Mouse (Mus musculus): ENCODE measurements around the gene Plekho1.
"Not testable (repeated sequence)": the region's sequence is repeated elsewhere in the genome, so short reads cannot be mapped to it uniquely, and the experiment has no call there.

Gene Plekho1

DNA sequence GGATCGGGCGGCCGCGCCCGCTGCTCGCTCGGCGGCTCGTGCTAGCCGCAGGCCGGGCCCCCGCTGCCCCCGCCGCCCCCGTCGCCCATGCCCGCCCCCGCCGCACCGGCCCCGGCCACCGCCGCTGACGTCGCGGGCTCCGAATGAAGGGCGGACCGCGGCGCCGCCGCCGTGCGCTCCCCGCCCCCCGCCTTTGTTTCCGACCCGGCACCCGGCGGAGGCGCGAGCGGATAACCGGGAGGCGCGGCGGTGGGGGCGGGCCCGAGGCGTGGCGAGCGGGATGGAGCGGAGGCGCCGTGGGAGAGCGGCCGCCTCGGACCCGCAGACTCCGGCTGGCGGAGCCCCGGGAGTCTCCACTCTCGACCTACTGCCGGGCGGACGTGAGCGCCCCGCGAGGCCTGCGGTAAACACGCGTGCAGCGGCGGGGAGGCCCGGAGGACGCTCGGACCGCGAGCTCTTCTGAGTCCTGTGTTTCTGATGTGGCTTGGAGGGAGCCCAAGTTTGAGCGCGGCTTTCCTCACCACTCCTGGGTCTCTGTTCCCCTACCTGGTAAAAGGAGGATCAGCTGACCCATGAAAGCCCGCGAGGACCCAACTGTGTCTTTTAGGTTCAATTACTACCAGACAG lies at the start of gene Plekho1:
Gene Plekho1 (minus strand): TSS at position 200 of the 627 bp plus-strand sequence.
- peak; percentile 65 for DNase-seq (ENCODE audit: low read depth, low spot score)
- Histone ChIP-seq H3K27me3 (ENCODE audit: control insufficient read depth, insufficient read depth, low read length, poor library complexity, severe bottlenecking) (no peaks in the 10 kb centered on the region), H3K36me3 (ENCODE audit: control insufficient read depth, insufficient read depth, low read length, poor library complexity, severe bottlenecking) (peaks cover 9% of the 10 kb centered on the region)

DNA sequence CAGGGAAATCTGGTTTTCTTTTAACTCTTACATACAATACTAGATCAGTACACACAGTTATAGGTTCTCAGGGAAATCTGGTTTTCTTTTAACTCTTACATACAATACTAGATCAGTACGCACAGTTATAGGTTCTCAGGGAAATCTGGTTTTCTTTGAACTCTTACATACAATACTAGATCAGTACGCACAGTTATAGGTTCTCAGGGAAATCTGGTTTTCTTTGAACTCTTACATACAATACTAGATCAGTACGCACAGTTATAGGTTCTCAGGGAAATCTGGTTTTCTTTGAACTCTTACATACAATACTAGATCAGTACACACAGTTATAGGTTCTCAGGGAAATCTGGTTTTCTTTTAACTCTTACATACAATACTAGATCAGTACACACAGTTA lies 48.8 kb upstream of the Plekho1 start:
- DNase-seq (ENCODE audit: low read depth, low spot score); H3K36me3 ChIP-seq (ENCODE audit: control insufficient read depth, insufficient read depth, low read length, poor library complexity, severe bottlenecking); H3K27me3 ChIP-seq (ENCODE audit: control insufficient read depth, insufficient read depth, low read length, poor library complexity, severe bottlenecking): not testable (repeated sequence)

DNA sequence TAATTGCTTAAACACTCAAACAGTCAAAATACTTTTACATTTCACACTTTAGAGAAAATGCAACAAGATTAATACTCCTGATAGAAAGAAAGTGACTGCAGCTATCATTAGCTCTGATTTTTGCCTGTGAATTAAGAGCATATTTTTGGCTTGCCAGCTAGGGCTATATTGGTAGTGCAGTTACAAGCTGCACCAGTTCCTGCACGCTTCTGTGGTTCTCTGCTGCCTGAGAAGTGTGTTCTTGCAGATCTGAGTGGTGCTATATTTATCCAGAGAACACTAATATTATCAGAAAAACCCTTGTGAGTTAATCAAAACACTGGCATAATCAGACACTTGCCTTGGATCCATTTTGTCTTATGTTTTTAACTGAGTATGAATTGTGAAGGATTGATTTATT lies 47.3 kb upstream of the Plekho1 start:
- Histone ChIP-seq H3K36me3 (ENCODE audit: control insufficient read depth, insufficient read depth, low read length, poor library complexity, severe bottlenecking) (0 out of 2 replicates have a peak, but pooled peaks cover 3% of the 10 kb centered on the region), H3K27me3 (ENCODE audit: control insufficient read depth, insufficient read depth, low read length, poor library complexity, severe bottlenecking) (no peaks in the 10 kb centered on the region)
- DNase-seq (ENCODE audit: low read depth, low spot score) = no peak

GRCm38 (mm10) chr3:96041079-96041478 lies 45.3 kb upstream of the Plekho1 start:
- DNase-seq (ENCODE audit: low read depth, low spot score) = no peak
- Histone ChIP-seq H3K27me3 (ENCODE audit: control insufficient read depth, insufficient read depth, low read length, poor library complexity, severe bottlenecking) (no peaks in the 10 kb centered on the region), H3K36me3 (ENCODE audit: control insufficient read depth, insufficient read depth, low read length, poor library complexity, severe bottlenecking) (0 out of 2 replicates have a peak, but pooled peaks cover 3% of the 10 kb centered on the region)

DNA sequence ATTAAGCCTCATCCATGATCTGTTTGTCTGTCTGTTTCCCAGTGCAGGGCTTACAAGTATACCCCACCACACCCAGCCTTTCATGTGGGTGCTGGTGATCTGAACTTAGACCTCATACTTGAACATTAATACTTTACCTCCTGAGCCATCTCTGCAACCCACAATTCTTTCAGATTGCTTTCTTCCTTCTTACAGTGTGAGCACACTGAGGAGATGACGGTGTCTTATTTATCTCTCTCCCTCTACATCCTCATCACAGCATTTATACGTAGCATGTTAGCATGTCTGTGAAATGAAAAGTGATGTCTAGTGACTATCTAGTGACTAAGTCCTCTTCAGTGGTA lies 44.8 kb upstream of the Plekho1 start:
- no peak for DNase-seq (ENCODE audit: low read depth, low spot score)
- Histone ChIP-seq H3K27me3 (ENCODE audit: control insufficient read depth, insufficient read depth, low read length, poor library complexity, severe bottlenecking) (no peaks in the 10 kb centered on the region), H3K36me3 (ENCODE audit: control insufficient read depth, insufficient read depth, low read length, poor library complexity, severe bottlenecking) (0 out of 2 replicates have a peak, but pooled peaks cover 3% of the 10 kb centered on the region)

DNA sequence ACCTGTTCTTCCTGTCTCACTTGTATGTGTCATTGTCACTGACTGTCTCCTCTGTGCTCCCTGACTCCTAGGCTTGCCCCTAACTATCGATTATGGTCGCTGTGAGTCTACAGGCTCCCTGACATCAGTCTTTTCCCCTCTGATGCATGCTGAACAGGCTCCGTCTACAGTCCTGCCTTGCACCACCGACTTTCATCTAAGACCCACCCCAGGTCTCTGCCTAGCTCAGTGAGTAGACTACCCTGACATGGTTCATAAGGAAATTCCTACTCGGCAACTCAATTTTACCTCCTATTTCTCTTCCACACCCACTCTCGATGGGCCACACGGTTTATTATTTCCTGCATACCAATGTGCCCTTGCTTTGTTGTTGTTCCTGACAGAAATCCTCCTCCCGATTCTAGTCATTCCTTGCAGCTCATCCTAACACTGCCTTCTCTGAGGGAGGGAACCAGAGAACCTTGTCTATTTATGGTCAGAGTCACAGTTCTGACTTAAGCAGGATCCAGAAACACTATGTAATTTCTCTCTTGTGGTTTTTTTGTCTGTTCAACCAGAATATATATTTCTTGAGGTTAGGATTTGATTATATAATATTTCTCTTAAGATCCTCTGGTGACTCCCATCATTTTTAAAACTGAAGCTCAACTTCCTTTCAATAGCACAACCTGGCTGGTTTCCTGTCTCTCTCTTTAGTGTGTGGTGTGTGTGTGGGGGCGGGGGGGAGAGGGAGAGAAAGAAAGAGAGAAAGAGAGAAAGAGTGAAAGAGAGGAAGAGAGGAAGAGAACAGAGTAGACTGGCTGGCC lies 44.3 kb upstream of the Plekho1 start:
- DNase-seq (ENCODE audit: low read depth, low spot score) = no peak
- Histone ChIP-seq H3K36me3 (ENCODE audit: control insufficient read depth, insufficient read depth, low read length, poor library complexity, severe bottlenecking) (0 out of 2 replicates have a peak, but pooled peaks cover 3% of the 10 kb centered on the region), H3K27me3 (ENCODE audit: control insufficient read depth, insufficient read depth, low read length, poor library complexity, severe bottlenecking) (no peaks in the 10 kb centered on the region)

DNA sequence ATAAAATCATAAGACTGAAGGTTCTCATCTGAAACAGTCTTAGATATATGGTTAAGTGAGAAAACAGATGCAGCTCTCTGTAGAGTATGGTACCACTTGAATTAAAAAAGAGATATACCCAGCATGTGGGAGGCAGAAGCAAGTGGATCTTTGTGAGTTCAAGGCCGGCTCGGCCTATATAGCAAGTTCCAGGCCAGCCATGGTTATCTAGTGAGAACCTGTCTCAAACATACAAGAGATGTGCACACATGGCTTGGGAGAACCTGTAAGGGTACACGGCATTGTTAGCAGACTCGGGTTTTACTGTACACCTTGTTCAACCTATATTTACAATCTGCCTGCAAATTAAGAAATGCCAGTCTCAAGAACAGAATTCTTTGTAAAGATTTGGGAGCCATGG lies 43.0 kb upstream of the Plekho1 start:
- no peak for DNase-seq (ENCODE audit: low read depth, low spot score)
- Histone ChIP-seq H3K27me3 (ENCODE audit: control insufficient read depth, insufficient read depth, low read length, poor library complexity, severe bottlenecking) (no peaks in the 10 kb centered on the region), H3K36me3 (ENCODE audit: control insufficient read depth, insufficient read depth, low read length, poor library complexity, severe bottlenecking) (0 out of 2 replicates have a peak, but pooled peaks cover 3% of the 10 kb centered on the region)

DNA sequence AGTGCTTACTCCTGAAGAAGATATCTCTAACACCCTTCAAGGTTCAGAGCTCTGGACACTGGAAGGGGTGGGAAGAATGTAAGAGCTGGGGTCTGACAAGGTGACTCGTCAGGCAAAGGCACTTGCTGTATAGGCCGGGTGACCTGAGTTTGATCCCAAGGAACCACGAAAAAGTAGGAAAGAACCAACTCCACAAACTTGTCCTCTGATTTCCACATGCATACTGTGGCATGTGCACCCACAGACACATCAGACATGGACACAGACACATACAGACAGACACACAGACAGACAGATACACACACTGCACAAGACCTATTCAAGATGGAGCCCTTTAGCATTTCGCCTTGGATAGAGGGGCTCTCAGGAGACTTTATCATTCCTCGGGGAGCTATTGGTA lies 42.4 kb upstream of the Plekho1 start:
- H3K36me3 ChIP-seq (ENCODE audit: control insufficient read depth, insufficient read depth, low read length, poor library complexity, severe bottlenecking) = 0 out of 2 replicates have a peak, but pooled peaks cover 3% of the 10 kb centered on the region
- DNase-seq (ENCODE audit: low read depth, low spot score) = no peak
- H3K27me3 ChIP-seq (ENCODE audit: control insufficient read depth, insufficient read depth, low read length, poor library complexity, severe bottlenecking) = no peaks in the 10 kb centered on the region

- DNase-seq (ENCODE audit: low read depth, low spot score) = no peak
- Histone ChIP-seq H3K27me3 (ENCODE audit: control insufficient read depth, insufficient read depth, low read length, poor library complexity, severe bottlenecking) (no peaks in the 10 kb centered on the region), H3K36me3 (ENCODE audit: control insufficient read depth, insufficient read depth, low read length, poor library complexity, severe bottlenecking) (0 out of 2 replicates have a peak, but pooled peaks cover 3% of the 10 kb centered on the region)
Observed at GRCm38 (mm10) chr3:96036796-96037195, 41.0 kb upstream of the Plekho1 start.

DNA sequence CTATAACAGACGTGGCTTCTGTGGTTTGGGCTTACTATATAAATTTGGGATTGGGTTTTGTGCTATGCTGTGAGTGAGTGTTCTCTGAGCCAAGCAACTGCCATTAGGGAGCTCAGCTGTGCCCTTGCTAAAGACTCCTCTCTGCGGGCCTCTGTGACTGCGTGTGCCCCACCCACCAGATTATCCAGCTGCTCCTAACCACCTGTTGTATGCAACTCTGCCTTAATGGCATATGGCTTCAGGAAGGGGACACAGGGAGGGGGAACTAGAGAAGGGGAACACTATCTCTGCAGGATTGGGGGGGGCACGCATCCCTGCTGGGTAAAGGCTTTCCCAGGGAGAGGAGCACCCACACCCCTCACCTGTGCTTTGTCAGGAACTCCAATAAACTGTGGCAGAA lies 37.2 kb upstream of the Plekho1 start:
- DNase-seq (ENCODE audit: low read depth, low spot score) = no peak
- Histone ChIP-seq H3K27me3 (ENCODE audit: control insufficient read depth, insufficient read depth, low read length, poor library complexity, severe bottlenecking) (no peaks in the 10 kb centered on the region), H3K36me3 (ENCODE audit: control insufficient read depth, insufficient read depth, low read length, poor library complexity, severe bottlenecking) (no peaks in the 10 kb centered on the region)

DNA sequence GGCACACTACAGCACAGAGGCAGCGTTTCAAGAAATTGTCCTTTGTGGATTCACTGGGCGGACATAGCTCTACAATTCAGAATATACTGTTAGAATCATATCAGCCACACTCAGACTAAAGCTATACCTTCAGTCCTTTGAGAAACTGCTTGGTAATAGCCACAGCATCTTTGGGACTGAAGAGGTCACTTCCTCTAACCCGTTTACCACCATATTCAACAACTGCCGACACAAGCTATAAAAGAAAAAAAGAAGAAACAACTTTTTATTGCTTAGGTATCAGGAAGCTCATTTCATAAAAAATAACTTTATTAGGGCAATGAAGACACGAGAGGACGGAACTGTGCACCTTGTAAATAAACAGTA lies 36.8 kb upstream of the Plekho1 start:
- no peak for DNase-seq (ENCODE audit: low read depth, low spot score)
- H3K27me3 ChIP-seq (ENCODE audit: control insufficient read depth, insufficient read depth, low read length, poor library complexity, severe bottlenecking) = no peaks in the 10 kb centered on the region
- no peaks in the 10 kb centered on the region for H3K36me3 ChIP-seq (ENCODE audit: control insufficient read depth, insufficient read depth, low read length, poor library complexity, severe bottlenecking)

GRCm38 (mm10) chr3:96031991-96032651 lies 36.3 kb upstream of the Plekho1 start:
- no peaks in the 10 kb centered on the region for H3K36me3 ChIP-seq (ENCODE audit: control insufficient read depth, insufficient read depth, low read length, poor library complexity, severe bottlenecking)
- no peaks in the 10 kb centered on the region for H3K27me3 ChIP-seq (ENCODE audit: control insufficient read depth, insufficient read depth, low read length, poor library complexity, severe bottlenecking)
- peak; percentile 53 for DNase-seq (ENCODE audit: low read depth, low spot score)

- no peak for DNase-seq (ENCODE audit: low read depth, low spot score)
- no peaks in the 10 kb centered on the region for H3K27me3 ChIP-seq (ENCODE audit: control insufficient read depth, insufficient read depth, low read length, poor library complexity, severe bottlenecking)
- H3K36me3 ChIP-seq (ENCODE audit: control insufficient read depth, insufficient read depth, low read length, poor library complexity, severe bottlenecking) = no peaks in the 10 kb centered on the region
Observed at GRCm38 (mm10) chr3:96029766-96030165, 34.0 kb upstream of the Plekho1 start.

DNA sequence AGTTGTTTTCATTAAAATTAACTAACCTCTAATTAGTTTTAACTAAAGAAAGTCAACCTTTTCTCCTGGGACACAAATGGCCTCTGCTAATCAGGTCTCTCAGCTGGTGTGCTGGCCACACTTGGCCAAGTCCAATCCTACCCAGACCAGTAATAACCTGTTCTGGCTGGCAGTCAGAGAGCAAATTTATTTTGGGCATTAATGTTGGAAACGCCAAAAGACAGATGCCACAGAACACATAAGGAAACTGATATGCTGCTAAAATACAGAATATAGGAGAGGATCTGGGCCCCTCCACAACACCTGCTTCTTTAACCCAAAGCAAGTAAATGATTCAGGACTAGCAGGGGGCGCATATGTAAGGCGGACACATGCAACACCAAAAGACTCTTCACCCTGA lies 33.5 kb upstream of the Plekho1 start:
- no peaks in the 10 kb centered on the region for H3K36me3 ChIP-seq (ENCODE audit: control insufficient read depth, insufficient read depth, low read length, poor library complexity, severe bottlenecking)
- DNase-seq (ENCODE audit: low read depth, low spot score) = no peak
- no peaks in the 10 kb centered on the region for H3K27me3 ChIP-seq (ENCODE audit: control insufficient read depth, insufficient read depth, low read length, poor library complexity, severe bottlenecking)

- H3K36me3 ChIP-seq (ENCODE audit: control insufficient read depth, insufficient read depth, low read length, poor library complexity, severe bottlenecking) = no peaks in the 10 kb centered on the region
- no peak for DNase-seq (ENCODE audit: low read depth, low spot score)
- no peaks in the 10 kb centered on the region for H3K27me3 ChIP-seq (ENCODE audit: control insufficient read depth, insufficient read depth, low read length, poor library complexity, severe bottlenecking)
Observed at GRCm38 (mm10) chr3:96027875-96028274, 32.1 kb upstream of the Plekho1 start.
